13 mouse cellular contexts compared by ENCODE assay signal in genomic region chr11:119539944-119540343, GRCm38 (mm10). TPM values are rescaled to one million over a fixed set of nuclear protein-coding genes. Genes with fewer than 3 reads are reported as not detected.
A peak's percentile ranks its signal among the peaks of the same experiment; 100 is the strongest.
DNase-seq lines count a peak whose midpoint lies in the region; ATAC-seq and TF ChIP-seq lines count a peak whose summit lies in the region.
"Had no signal": no experiment of that assay in that cellular context is flagged by ENCODE, and none has a peak within 500 bp of the region (broad histone marks: within the 10 kb centered on the region; RNA-seq: fewer than 3 reads in every experiment).

No protein-coding gene starts in this region.

- no peak for DNase-seq in left cerebral cortex, adult 2 months (ENCODE audit: extremely low spot score in 1 of 2, low spot score in 2 of 2)
- no peak for DNase-seq in left cerebral cortex, postnatal 25 days (ENCODE audit: low spot score in 2 of 2)
- DNase-seq in brain, adult 2 months (ENCODE audit: low read depth, low spot score): peak; percentile 77
- peak; percentile 77 to 78 for DNase-seq in cerebellum, postnatal 14 days
- DNase-seq in testis, postnatal 14 days (ENCODE audit: low spot score): no peak
- DNase-seq: spleen, adult 18-20 months; thymus, adult 2 months had no signal

- H3K36me3 ChIP-seq in forebrain, embryonic 15.5 days: no peaks in the 10 kb centered on the region
- H3K36me3 ChIP-seq: embryonic facial prominence, embryonic 12.5 days; heart, embryonic 10.5 days had no signal

- ATAC-seq in megakaryocyte progenitor cell, adult 5-6 weeks (replicated peaks; ENCODE audit: poor library complexity): peak; percentile 60; the same call in 1 of the 2 replicates
- no peak for ATAC-seq in forebrain, embryonic 15.5 days (replicated peaks)

- peaks cover 29% of the 10 kb centered on the region for H3K4me1 ChIP-seq in forebrain, embryonic 15.5 days
- H3K4me1 ChIP-seq: embryonic facial prominence, embryonic 12.5 days; heart, embryonic 10.5 days; megakaryocyte, embryonic 14.5 days had no signal

- no peak for TF ChIP-seq CTCF in left cerebral cortex, adult 2 months (IDR thresholded peaks at IDR 0.05)

- peaks cover 11% of the 10 kb centered on the region for H3K27me3 ChIP-seq in forebrain, embryonic 15.5 days

- no peaks in the 10 kb centered on the region for H3K9me3 ChIP-seq in forebrain, embryonic 15.5 days
- H3K9me3 ChIP-seq: embryonic facial prominence, embryonic 12.5 days; heart, embryonic 10.5 days; megakaryocyte, embryonic 14.5 days had no signal

- intact Hi-C loops in left cerebral cortex, adult 2 months (cut with DNase I): no loop called here
- intact Hi-C loops in left cerebral cortex, postnatal 25 days (cut with DNase I): no loop called here

- peak overlapping the region; percentile 11; the same call in 1 of the 2 replicates for H3K27ac ChIP-seq in left cerebral cortex, adult 2 months
- H3K27ac ChIP-seq in forebrain, embryonic 15.5 days (replicated peaks): no peak overlapping the region
- H3K27ac ChIP-seq: embryonic facial prominence, embryonic 12.5 days; heart, embryonic 10.5 days; liver, embryonic 14.5 days had no signal

- no peak overlapping the region for H3K4me3 ChIP-seq in left cerebral cortex, adult 2 months
- H3K4me3 ChIP-seq in forebrain, embryonic 15.5 days: no peak overlapping the region
- H3K4me3 ChIP-seq: embryonic facial prominence, embryonic 12.5 days; heart, embryonic 10.5 days; megakaryocyte, embryonic 14.5 days had no signal

- no peak overlapping the region for H3K9ac ChIP-seq in forebrain, embryonic 15.5 days (replicated peaks)
- H3K9ac ChIP-seq: embryonic facial prominence, embryonic 12.5 days; liver, embryonic 14.5 days had no signal

- H3K4me2 ChIP-seq in forebrain, embryonic 15.5 days (replicated peaks): no peak overlapping the region
- H3K4me2 ChIP-seq: embryonic facial prominence, embryonic 12.5 days had no signal

- WGBS in forebrain, embryonic 15.5 days: 26% methylated on average over 14 of the region's 14 CpGs

RNA-seq across cellular contexts. Expression of gene Nptx1, which starts 7.6 kb away (rescaled TPM):
- 100 to 1,000 TPM; 247 to 272 TPM for total RNA-seq in left cerebral cortex, adult 2 months (2021)
- 100 to 1,000 TPM; 182 to 222 TPM for total RNA-seq in left cerebral cortex, postnatal 25 days (2021)
- not detected in 2 replicates for total RNA-seq in megakaryocyte progenitor cell, adult 5-6 weeks (2015)
- total RNA-seq in megakaryocyte progenitor cell, adult 5-6 weeks (2017): not detected in 2 replicates
- 9.0 and 10.2 TPM in 2 replicates for polyA plus RNA-seq in forebrain, embryonic 15.5 days (2015; fragmentation: Nextera tagmentation; extraction: Ambion mirVana)
- polyA plus RNA-seq: liver, embryonic 14.5 days had no signal

RNA-seq across cellular contexts. Expression of gene Endov, which starts 48.8 kb away (rescaled TPM):
- 10 to 100 TPM; 31.3 to 35.3 TPM for total RNA-seq in left cerebral cortex, adult 2 months (2021)
- 10 to 100 TPM; 21.9 to 31.1 TPM for total RNA-seq in left cerebral cortex, postnatal 25 days (2021)
- 3.1 and 6.4 TPM in 2 replicates for total RNA-seq in megakaryocyte progenitor cell, adult 5-6 weeks (2015)
- total RNA-seq in megakaryocyte progenitor cell, adult 5-6 weeks (2017): 6.7 and 8.7 TPM in 2 replicates
- polyA plus RNA-seq in forebrain, embryonic 15.5 days (2015; fragmentation: Nextera tagmentation; extraction: Ambion mirVana): 17.3 and 18.5 TPM in 2 replicates

Comparison
In these comparisons a context has a peak if more than half of its experiments do, and no peak if none do; other contexts are left out.
1. DNase-seq: peak in brain, adult 2 months (single experiment) and cerebellum, postnatal 14 days (2 of 2); none in left cerebral cortex, adult 2 months (0 of 2), left cerebral cortex, postnatal 25 days (0 of 2) and testis, postnatal 14 days (single experiment).
2. RNA of gene Nptx1, which starts 7.6 kb away (total RNA-seq): 247 to 272 TPM in left cerebral cortex, adult 2 months and 182 to 222 TPM in left cerebral cortex, postnatal 25 days; not detected in megakaryocyte progenitor cell, adult 5-6 weeks; every median in the first group is over 100 times any median in the second.